Mouse (Mus musculus): ENCODE data around the gene Ncoa3. TPM values are rescaled to one million over a fixed set of nuclear protein-coding genes. Genes with fewer than 3 reads are reported as not detected.

The Ncoa3 gene
- polyA plus RNA-seq, 1 experiment from 2014 or later = 3.9 TPM

DNA sequence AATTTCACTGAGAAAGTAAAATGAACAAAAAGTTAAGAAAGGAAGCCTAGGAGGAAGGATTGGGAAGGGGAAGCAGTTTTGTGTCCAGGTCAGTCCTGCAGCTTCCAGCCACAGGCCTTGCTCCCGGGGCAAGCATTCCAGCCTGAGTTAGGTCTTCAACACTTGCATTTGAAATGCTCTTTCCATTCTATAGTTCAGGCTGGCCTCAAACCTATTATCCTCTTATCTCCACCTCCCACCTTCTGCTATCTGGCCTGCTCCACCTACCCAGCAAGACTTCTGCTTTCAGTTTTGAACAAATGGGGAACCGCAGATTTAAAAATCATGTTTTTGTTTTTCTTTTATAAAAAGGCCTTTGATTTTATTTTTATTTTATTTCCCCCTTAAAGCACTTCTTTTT lies 19.7 kb downstream of the Ncoa3 start:
- H3K36me3 ChIP-seq (replicated peaks; ENCODE audit: insufficient read depth, low read length) = no peaks in the 10 kb centered on the region
- no peak overlapping the region for H3K27ac ChIP-seq (ENCODE audit: low read depth)
- no peak for TF ChIP-seq CTCF (IDR thresholded peaks at IDR 0.05; ENCODE audit: low read depth)
- TF ChIP-seq EP300 (IDR thresholded peaks at IDR 0.05; ENCODE audit: low read depth) = no peak
- no peak for DNase-seq
- 19% methylated on average over 2 of the region's 2 CpGs for WGBS (ENCODE audit: insufficient replicate concordance)
- H3K4me1 ChIP-seq (ENCODE audit: insufficient read depth) = peaks cover 12% of the 10 kb centered on the region
- H3K4me2 ChIP-seq (ENCODE audit: low read depth, low read length) = peak overlapping the region; percentile 30; the same call in 1 of the 2 replicates
- no peak overlapping the region for H3K4me3 ChIP-seq (ENCODE audit: low read depth, low read length)
- H3K9ac ChIP-seq (replicated peaks) = no peak overlapping the region
- H3K9me3 ChIP-seq (ENCODE audit: low read length) = no peaks in the 10 kb centered on the region
- no peaks in the 10 kb centered on the region for H3K27me3 ChIP-seq (ENCODE audit: insufficient read depth, low read length)
- no peak for ATAC-seq

DNA sequence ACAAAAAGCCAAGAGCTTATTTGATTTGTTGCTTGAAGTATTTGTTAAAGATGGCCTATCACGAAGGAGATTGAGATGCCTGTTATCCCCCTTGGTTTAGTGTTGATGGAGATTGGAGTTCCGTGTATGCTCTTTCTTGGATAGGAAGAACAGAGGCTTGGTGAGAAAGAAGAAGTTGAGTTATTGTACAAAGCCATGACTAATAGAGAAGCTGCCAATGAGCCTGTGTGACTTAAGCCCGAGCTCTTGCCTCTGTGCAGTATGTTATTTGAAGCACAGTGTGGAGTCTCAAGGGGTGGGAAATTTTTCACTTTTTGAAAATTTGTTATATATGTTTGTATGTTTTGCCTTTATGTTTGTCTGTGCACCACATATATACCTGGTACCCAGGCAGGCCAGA lies 26.3 kb downstream of the Ncoa3 start:
- peaks cover 8% of the 10 kb centered on the region; the same call in 1 of the 2 replicates for H3K4me1 ChIP-seq (ENCODE audit: insufficient read depth)
- ATAC-seq = no peak
- DNase-seq = no peak
- no peak overlapping the region for H3K4me2 ChIP-seq (ENCODE audit: low read depth, low read length)
- no peaks in the 10 kb centered on the region for H3K36me3 ChIP-seq (replicated peaks; ENCODE audit: insufficient read depth, low read length)
- no peaks in the 10 kb centered on the region for H3K27me3 ChIP-seq (ENCODE audit: insufficient read depth, low read length)
- no peak overlapping the region for H3K9ac ChIP-seq (replicated peaks)
- no peak overlapping the region for H3K27ac ChIP-seq (ENCODE audit: low read depth)
- H3K4me3 ChIP-seq (ENCODE audit: low read depth, low read length) = no peak overlapping the region
- no peaks in the 10 kb centered on the region for H3K9me3 ChIP-seq (ENCODE audit: low read length)
- WGBS (ENCODE audit: insufficient replicate concordance) = 51% methylated on average over 3 of the region's 3 CpGs
- TF ChIP-seq CTCF (IDR thresholded peaks at IDR 0.05; ENCODE audit: low read depth) = no peak
- no peak for TF ChIP-seq EP300 (IDR thresholded peaks at IDR 0.05; ENCODE audit: low read depth)

DNA sequence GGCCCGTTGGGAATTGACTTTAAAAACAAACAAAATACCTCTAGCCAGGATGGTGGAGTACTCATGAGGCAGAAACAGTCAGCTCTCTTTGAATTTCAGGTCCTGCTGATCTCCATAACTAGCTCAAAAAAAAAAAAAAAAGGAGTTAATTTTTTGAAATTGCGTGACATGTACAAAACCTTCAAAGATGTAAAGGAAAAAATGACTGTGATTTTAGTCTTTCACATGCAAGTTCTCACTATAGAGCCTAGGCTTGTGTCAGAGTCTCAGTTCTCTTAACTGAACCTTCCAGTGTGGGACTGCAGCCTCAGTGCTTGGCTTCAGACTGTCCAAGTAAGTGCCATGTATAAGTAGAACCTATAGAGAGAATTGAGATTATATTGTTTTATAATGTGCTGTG lies 27.6 kb downstream of the Ncoa3 start:
- H3K4me3 ChIP-seq (ENCODE audit: low read depth, low read length) = no peak overlapping the region
- no peak overlapping the region for H3K27ac ChIP-seq (ENCODE audit: low read depth)
- WGBS (ENCODE audit: insufficient replicate concordance) = 69% methylated on average over 2 of the region's 2 CpGs
- no peak for TF ChIP-seq EP300 (IDR thresholded peaks at IDR 0.05; ENCODE audit: low read depth)
- no peak for TF ChIP-seq CTCF (IDR thresholded peaks at IDR 0.05; ENCODE audit: low read depth)
- H3K36me3 ChIP-seq (replicated peaks; ENCODE audit: insufficient read depth, low read length) = no peaks in the 10 kb centered on the region
- H3K9me3 ChIP-seq (ENCODE audit: low read length) = no peaks in the 10 kb centered on the region
- H3K4me2 ChIP-seq (ENCODE audit: low read depth, low read length) = no peak overlapping the region
- DNase-seq = no peak
- no peak for ATAC-seq
- H3K4me1 ChIP-seq (ENCODE audit: insufficient read depth) = peaks cover 8% of the 10 kb centered on the region; the same call in 1 of the 2 replicates
- H3K27me3 ChIP-seq (ENCODE audit: insufficient read depth, low read length) = no peaks in the 10 kb centered on the region
- no peak overlapping the region for H3K9ac ChIP-seq (replicated peaks)

DNA sequence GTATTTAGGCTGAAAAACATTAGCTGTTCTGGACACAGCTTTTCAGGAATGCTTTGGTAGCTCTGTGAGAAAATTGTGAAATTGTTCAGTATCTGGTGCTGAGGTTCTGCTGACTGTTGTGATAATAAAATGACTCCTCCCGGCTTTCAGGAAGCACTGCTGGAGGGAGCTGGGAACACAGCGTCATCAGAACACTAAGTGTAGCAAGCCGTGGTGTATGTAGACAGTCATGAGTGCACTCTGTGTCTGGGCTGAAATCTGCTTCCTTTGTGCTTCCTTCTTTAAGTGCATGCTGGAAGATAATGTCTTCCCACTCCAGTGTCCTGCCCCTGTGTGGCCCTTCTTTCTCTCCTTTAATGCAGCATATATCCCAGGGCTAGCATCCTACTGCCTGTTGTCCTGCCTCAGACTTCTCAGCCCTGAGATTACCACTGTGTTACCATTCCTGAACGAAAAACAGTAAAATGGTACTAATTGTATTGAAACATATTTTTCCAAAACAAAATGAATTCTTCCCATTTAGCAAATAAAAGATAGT lies 28.7 kb downstream of the Ncoa3 start:
- Histone ChIP-seq H3K9me3 (ENCODE audit: low read length) (no peaks in the 10 kb centered on the region), H3K4me1 (ENCODE audit: insufficient read depth) (peaks cover 10% of the 10 kb centered on the region; the same call in 1 of the 2 replicates), H3K4me3 (ENCODE audit: low read depth, low read length) (no peak overlapping the region), H3K9ac (replicated peaks) (no peak overlapping the region), H3K27me3 (ENCODE audit: insufficient read depth, low read length) (no peaks in the 10 kb centered on the region), H3K27ac (ENCODE audit: low read depth) (peak overlapping the region; percentile 57; the same call in 1 of the 2 replicates), H3K36me3 (replicated peaks; ENCODE audit: insufficient read depth, low read length) (no peaks in the 10 kb centered on the region), H3K4me2 (ENCODE audit: low read depth, low read length) (no peak overlapping the region)
- ATAC-seq (peak; percentile 78), DNase-seq (no peak)
- 21% methylated on average over 4 of the region's 4 CpGs for WGBS (ENCODE audit: insufficient replicate concordance)
- no peak for TF ChIP-seq CTCF (IDR thresholded peaks at IDR 0.05; ENCODE audit: low read depth)
- peak; percentile 37; the same call in 1 of the 2 replicates for TF ChIP-seq EP300 (IDR thresholded peaks at IDR 0.05; ENCODE audit: low read depth)

DNA sequence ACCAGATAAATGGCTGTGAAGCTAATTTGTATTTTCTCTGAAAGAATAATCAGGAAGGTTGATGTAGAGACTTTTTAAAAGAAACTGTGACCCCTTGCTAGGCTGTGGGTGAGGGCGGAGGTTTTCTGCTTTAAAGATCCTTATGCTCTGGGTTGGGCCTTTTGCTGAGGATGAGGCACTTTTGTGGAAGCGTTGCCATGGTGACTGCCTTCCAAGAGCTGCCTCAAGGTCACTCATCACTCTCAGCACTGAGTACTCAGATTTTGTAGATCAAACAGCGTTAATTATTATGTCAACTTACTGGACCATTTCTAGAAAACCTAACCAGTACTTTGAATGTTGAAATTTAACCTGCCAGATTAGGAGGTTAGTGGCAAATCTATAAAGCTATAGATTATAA lies 29.2 kb downstream of the Ncoa3 start:
- H3K4me3 ChIP-seq (ENCODE audit: low read depth, low read length) = no peak overlapping the region
- TF ChIP-seq EP300 (IDR thresholded peaks at IDR 0.05; ENCODE audit: low read depth) = no peak
- no peak for TF ChIP-seq CTCF (IDR thresholded peaks at IDR 0.05; ENCODE audit: low read depth)
- H3K9ac ChIP-seq (replicated peaks) = no peak overlapping the region
- H3K4me1 ChIP-seq (ENCODE audit: insufficient read depth) = peaks cover 10% of the 10 kb centered on the region; the same call in 1 of the 2 replicates
- no peaks in the 10 kb centered on the region for H3K36me3 ChIP-seq (replicated peaks; ENCODE audit: insufficient read depth, low read length)
- WGBS (ENCODE audit: insufficient replicate concordance) = 68% methylated on average over 3 of the region's 3 CpGs
- H3K4me2 ChIP-seq (ENCODE audit: low read depth, low read length) = no peak overlapping the region
- H3K9me3 ChIP-seq (ENCODE audit: low read length) = no peaks in the 10 kb centered on the region
- DNase-seq = no peak
- no peak for ATAC-seq
- no peak overlapping the region for H3K27ac ChIP-seq (ENCODE audit: low read depth)
- H3K27me3 ChIP-seq (ENCODE audit: insufficient read depth, low read length) = no peaks in the 10 kb centered on the region

DNA sequence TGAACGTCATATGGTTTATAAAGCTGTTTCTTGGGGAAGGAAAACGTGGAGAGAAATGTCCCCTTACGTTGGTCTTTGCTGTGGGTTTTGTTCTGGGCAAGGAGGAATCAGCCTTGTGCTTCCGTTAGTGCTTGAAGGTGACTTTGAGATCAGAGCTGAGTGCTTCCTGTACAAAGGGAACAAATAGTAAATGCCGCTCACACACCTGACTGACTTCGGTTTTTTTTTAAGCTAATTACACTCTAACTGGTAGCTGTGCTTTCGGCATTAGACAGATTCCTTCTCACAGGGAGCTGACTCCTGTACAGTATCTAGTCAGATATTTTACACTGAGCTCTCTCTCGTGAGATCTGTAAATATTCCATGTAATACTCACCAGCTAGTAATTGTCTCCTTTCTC lies 29.9 kb downstream of the Ncoa3 start:
- 46% methylated on average over 8 of the region's 8 CpGs for WGBS (ENCODE audit: insufficient replicate concordance)
- Histone ChIP-seq H3K36me3 (replicated peaks; ENCODE audit: insufficient read depth, low read length) (no peaks in the 10 kb centered on the region), H3K9ac (replicated peaks) (no peak overlapping the region), H3K27me3 (ENCODE audit: insufficient read depth, low read length) (no peaks in the 10 kb centered on the region), H3K9me3 (ENCODE audit: low read length) (no peaks in the 10 kb centered on the region), H3K27ac (ENCODE audit: low read depth) (no peak overlapping the region), H3K4me1 (ENCODE audit: insufficient read depth) (peaks cover 10% of the 10 kb centered on the region; the same call in 1 of the 2 replicates), H3K4me2 (ENCODE audit: low read depth, low read length) (no peak overlapping the region), H3K4me3 (ENCODE audit: low read depth, low read length) (no peak overlapping the region)
- TF ChIP-seq EP300 (IDR thresholded peaks at IDR 0.05; ENCODE audit: low read depth) = no peak
- TF ChIP-seq CTCF (IDR thresholded peaks at IDR 0.05; ENCODE audit: low read depth) = no peak
- ATAC-seq = no peak
- DNase-seq = no peak

All from liver, postnatal 0 days (tissue).